Mouse (Mus musculus) embryonic fibroblast, embryonic 13.5 days (primary cell): ENCODE measurements around the gene Rrbp1.

ENCODE experiments used
- CTCF ChIP-seq: IDR thresholded peaks from 2 replicates; pipeline ENCODE4 v1.5.1; 2011; ENCODE audit warnings: mild to moderate bottlenecking, control low read depth, low read length, moderate library complexity, borderline replicate concordance; ENCODE audit not compliant: insufficient read depth
- POLR2A ChIP-seq: IDR thresholded peaks from 2 replicates; pipeline ENCODE4 v1.6.1; 2011; ENCODE audit warnings: low read depth, mild to moderate bottlenecking, control low read depth, low read length, moderate library complexity

DNA sequence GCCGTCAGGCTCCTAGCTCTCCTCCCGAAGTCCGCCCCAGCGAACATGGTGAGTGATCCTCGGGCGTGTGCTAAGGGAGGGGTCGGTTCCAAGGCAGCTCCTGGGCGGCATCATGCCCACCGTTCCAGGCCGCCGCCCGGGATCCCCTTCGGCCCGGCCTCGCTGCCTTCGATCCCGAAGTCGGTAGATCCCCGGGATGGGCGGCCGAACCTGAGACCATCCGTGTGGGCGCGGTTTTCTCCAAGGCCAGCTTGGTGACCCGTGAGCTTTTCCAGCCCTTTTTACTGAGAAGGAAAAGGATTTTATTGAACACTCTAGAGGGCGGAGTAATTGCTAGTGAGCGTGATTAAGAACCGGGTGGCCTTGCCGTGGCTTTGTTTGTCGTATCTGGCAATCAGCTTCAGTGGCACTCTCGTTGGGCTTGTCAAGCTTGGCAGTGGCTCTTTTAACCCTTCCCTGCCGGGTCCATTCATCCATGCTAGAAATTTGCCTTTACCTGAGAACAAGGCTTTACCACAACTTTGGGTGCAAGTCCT lies 95.4 kb downstream of the Rrbp1 start:
- TF ChIP-seq CTCF (no peak), POLR2A (no peak; the same call in 1 of the 2 replicates)
